Mouse (Mus musculus): ENCODE measurements around the gene Gm28710.

Gm28710 gene

DNA sequence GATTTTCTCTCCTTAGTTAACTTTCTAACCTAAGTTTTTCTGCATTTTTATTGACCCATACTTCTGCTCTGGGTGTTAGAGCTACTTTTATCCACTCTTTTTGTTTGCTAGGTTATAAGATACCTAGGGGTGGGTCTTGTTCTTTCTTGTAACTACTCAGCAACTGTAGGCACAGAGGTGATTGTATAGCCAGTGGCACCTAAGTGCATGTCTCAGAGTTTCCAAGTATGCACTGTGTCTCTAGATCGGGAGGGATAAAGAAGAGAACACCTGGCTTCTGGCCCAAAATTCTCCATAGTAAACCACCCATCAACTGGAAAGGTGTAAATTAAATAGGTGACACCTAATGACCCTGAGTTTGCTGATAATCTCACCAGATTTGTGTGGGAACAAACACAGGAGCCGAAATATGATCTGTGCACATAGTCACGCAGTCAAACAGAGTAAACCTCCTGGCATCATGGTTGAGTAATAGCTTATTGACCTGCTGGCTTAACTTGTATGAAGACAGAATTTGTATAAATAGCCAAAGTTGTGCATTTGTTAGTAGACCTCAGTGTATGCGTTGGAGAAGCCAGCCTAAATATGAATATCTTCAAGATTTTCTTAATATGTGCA is at the start of gene Gm28710:
Gm28710 (plus strand) TSS at position 568 of the 618 bp plus-strand sequence.
- no peak for DNase-seq (ENCODE audit: low read depth, low spot score)

DNA sequence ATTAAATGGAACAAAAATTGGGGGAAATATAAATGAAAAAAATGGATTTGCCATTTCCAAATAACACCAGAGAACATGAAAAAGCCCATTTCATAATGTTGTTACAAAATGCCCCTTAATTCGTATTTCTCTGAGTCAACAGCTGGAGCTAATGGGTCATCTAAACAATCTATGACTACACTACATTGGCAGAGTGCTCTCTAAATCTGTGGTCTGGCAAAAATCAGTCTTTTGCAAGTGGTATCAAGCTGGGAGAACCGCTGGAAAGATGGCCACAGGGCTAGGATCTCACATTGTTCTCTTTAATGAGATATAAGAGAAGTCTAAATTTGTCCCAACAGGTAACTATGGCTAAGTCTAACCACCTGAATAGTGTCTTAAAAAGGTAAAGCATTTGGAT is 14.4 kb upstream of the Gm28710 start:
- no peak for DNase-seq (ENCODE audit: low read depth, low spot score)

DNA sequence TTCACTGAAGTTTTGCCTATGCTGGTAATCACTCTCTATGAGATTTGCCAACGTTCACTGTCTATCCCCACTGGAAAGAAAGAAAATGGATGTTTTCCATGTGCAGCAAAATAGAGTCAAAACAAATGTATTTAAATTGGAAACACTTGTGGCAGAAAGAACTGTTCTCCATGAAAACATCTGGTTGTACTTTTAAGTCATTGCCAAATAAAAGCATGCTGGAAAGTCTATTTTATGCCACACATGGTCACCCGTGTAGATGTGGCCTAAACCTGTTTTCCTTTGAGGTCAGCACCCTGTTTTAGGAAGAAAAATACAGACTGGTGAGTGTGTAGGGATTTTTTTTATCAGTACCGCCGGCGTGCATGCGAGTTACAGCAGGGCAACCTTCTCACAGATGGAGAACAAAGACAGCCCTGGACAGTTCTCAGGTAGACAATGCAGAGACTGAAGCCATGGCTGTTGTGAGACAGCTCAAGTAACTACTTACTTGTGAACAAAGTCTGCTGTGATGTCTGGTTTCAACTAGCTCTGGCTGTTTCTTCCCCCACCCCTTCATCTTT is 12.9 kb upstream of the Gm28710 start:
- DNase-seq (ENCODE audit: low read depth, low spot score): no peak

DNA sequence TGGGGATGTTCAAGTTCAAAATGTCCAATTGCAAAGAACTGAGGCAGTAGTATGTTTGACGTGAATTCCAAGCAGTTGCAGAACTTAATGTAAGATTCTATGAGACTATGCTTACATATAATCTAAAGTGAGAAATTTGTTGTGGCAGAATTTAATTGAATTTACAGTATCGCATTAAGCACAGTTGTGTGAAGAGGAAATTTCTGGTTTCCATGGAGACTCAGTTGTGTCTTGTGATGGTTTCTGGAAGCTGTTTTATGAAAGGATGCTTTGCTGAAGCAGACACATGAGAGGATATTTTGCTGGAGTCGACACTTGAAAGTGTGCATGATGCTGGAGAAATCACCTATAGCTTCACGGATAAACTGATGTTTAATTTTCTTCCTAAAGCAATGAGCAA is 6.0 kb upstream of the Gm28710 start:
- no peak for DNase-seq (ENCODE audit: low read depth, low spot score)

DNA sequence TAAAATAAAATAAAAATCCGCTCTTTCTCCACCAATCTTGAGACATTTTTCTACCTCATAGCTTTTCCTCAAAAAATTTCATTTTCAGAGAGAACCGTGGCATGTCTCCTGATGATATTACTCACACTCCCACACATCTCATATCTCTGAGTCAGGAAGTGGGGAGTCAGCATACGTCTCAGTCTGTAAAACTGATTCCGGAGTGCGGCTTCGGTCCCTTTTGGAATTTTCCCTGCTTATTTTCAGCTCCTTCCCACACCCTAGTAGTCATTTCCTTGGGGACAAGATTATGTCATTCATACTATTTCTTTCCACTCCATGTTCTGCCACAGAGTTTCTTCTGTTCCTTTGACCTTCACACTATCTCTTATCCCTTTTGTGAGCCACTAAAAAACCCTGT is 3.4 kb downstream of the Gm28710 start:
- DNase-seq (ENCODE audit: low read depth, low spot score): no peak

DNA sequence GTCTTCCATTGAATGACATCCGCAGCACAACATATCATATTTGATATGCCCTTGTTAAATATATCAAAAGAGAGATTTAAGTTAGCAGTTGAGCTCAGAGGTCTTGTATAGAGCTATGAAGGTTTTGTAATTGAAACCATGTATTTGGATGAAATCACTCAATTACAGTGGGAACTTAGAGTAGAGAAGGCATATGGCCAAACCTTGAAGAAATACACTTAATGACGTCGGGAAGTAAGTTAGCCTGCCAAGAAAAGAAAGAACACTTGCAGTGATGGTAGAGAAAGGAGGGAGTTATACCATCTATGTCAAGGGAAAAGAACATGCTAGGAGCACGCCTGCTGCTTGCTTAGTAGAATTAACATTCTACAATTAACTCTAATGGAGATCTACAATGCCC is 11.1 kb downstream of the Gm28710 start:
- DNase-seq (ENCODE audit: low read depth, low spot score): no peak

DNA sequence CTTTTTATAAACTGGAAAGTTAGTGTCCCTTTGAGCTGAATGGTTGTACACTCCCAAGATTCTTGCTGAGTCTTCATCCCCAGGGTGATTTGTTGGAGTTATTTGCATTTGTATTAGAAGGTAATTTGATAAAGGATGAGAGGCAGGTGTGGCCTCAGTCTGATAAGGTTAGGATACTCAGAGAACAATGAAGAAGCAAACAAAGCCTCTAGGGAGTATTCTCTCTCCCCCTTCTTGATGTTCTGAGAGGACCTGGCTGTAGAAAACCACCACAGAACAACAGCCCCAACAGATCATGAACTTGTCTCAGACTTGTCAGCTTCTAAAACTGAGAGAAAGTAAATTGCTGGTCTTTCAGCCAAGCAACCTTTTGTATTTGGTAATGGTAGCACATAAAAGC is 47.4 kb downstream of the Gm28710 start:
- DNase-seq (ENCODE audit: low read depth, low spot score): no peak

DNA sequence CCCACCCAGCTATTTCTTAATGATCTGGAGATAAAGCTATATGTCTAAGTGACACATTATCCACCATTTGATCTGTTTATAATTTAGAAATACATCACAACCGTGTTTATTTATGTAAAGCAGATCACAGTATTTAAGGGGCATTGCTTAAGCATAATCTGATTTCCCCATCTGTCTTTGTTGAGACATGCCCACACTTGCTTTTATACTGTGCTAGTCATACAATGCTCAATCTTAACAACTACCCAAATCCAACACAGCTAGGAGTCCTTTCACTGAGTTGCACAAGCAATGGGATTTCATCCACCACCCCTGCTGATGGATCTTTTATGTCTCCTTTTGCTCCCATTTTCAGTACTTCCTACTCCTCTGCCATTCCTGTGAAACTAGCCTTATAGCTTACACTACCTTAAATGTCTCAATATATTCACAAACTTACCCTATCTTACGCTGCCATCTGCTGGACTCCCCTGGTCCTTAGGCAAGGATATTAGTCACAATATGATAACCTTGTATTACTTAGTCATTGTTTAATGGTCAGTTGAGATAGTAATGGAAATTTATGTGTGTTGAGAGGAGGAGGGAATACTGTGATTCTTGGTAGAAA is 77.8 kb downstream of the Gm28710 start:
- peak; percentile 15 for DNase-seq (ENCODE audit: low read depth, low spot score)

DNA sequence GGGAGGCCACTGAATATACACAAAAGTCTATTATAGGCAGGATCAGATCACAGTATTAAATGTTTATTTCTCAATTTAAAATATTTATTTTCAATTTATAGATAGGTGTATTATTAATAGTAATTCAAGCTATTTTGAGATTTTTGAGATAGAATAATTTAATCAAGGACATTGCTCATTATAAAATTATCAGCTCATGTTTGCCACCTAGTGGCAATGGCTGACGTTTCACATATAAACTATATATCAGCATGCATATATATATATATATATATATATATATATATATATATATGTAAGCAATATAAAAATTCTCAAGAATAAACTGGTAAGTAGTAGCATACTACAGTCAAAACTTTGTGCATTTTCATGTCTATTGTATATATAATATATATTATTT is 102.6 kb downstream of the Gm28710 start:
- no peak for DNase-seq (ENCODE audit: low read depth, low spot score)

DNA sequence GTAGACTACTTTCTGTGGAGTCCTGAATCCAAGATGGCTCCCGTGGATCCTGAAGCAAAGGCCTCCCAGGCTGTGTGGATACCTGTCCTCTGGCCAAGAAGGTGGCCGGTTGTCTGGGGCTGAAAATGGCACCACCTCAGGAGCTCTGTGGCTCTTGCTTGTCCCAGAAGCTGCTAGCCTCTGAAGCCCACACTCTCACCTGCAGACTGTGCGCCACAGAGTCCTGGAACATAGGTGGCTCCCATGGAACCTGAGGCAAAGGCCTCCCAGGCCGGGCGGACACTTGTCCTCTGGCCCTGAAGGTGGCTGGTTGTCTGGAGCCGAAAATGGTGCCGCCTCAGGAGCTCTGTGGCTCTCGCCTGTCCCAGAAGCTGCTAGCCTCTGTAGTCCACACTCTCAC is 128.2 kb downstream of the Gm28710 start:
- DNase-seq (ENCODE audit: low read depth, low spot score): no peak

DNA sequence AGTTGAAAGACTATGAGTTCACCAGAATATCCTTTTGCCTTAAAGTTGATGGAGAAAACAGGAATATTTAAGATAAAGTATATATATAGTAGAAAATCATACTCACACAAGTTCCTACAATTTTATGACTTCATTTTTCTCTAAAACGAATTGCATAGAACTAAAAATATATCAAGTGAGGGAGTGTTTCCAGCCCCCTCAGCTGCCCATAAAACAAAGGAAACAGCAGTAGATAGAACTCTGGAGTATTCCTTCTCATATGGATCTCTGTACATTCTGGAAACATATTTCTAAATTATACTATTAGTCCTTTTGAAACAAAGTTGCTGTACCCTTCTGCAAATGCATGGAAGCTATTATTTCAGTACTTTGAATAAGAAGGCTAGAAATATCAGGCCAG is 130.9 kb downstream of the Gm28710 start:
- DNase-seq (ENCODE audit: low read depth, low spot score): no peak

Measured in retina, adult 2 months (tissue).